Mouse (Mus musculus) left cerebral cortex, adult 2 months (tissue): ENCODE measurements at regions not wholly inside any gene's neighbourhood (a gene's known extent, or its start where the extent isn't known, plus 50 kb on each side); places are given as distances from the start of the nearest gene placed in this dataset.
"Not testable (repeated sequence)": the region's sequence is repeated elsewhere in the genome, so short reads cannot be mapped to it uniquely, and the experiment has no call there.

ENCODE experiments used
- DNase-seq, 2 experiments: peaks; one replicate each; pipeline ENCODE4 v3.0.0; 2021 to 2022; ENCODE audit warnings: low spot score in 2 of 2, mixed read lengths in 1 of 2; ENCODE audit errors: extremely low spot score in 1 of 2
- H3K27ac ChIP-seq: fragments of 200-600 bp; 2 replicates; pipeline ENCODE4 v1.8.1; 2022
- H3K4me3 ChIP-seq: fragments of 200-600 bp; 2 replicates; pipeline ENCODE4 v1.8.1; 2022
- CTCF ChIP-seq: fragments of 200-600 bp; IDR thresholded peaks from 2 replicates; pipeline ENCODE4 v1.8.1; 2022; ENCODE audit warnings: antibody characterized with exemption, mild to moderate bottlenecking, moderate library complexity
- intact Hi-C: fragments of 180-260 bp; cut with DNase I; formaldehyde crosslinking; loops from one replicate; pipeline ENCODE4 v1.15.1; 2025

DNA sequence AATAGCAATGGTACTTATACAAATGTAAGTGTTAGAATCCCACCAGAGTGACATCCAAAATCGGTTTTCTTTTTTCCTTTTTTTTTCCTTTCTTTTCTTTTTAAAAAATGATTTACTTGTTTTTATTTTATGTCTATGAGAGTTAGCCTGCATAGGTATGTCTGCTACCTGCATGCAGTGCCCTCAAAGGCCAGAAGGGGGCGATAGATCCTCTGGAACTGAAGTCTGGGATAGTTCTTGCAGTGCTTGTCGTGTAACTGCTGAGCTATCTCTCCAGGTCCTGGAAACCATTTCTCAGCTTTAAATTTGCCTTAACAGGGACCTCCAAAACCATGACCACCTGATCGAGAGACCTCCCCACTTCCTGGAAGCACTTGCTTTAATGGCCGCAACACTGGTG lies 93.8 kb downstream of the Defb7 start:
- TF ChIP-seq CTCF = no peak
- DNase-seq = no peak
- no peak overlapping the region for H3K27ac ChIP-seq
- no peak overlapping the region for H3K4me3 ChIP-seq
- intact Hi-C loops = no loop called here

DNA sequence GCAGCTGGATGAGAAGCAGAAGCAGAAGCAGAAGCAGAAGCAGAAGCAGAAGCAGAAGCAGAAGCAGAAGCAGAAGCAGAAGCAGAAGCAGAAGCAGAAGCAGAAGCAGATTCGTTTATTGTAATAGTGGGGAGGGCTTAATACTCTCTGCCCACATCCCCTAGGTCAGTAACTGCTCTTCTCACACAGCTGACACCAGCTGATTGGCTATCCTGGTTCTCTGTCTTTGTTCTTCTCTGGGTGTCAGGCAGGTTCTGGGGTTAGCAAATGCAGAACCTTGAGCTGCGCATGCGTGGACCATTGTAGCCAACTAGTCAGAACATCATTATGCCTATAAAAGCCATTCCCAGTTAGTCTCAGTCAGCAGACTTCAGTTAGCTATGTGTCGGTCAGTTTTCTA lies 106.6 kb downstream of the Defb7 start:
- H3K27ac ChIP-seq, H3K4me3 ChIP-seq, DNase-seq, intact Hi-C loops: not testable (repeated sequence)

DNA sequence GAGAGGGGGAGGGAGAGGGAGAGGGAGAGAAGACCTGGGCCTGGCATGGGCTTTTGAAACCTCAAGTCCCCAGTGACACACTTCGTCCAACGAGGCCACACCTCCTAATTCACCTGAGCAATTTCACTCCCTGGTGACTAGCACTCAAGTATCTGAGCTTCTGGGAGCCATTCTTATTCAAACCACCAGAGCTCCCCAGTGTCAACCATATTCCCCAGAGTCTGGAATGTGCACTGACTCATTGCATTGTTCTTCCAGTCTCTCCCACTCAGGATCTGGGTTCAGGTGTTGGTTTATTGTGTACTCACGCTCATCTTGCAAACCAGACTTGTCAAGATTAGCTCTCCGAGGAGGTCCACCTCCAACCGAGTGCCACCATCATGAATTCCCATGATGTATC lies 111.7 kb downstream of the Defb7 start:
- no peak for TF ChIP-seq CTCF
- no peak overlapping the region for H3K4me3 ChIP-seq
- intact Hi-C loops = no loop called here
- no peak for DNase-seq
- H3K27ac ChIP-seq = no peak overlapping the region

DNA sequence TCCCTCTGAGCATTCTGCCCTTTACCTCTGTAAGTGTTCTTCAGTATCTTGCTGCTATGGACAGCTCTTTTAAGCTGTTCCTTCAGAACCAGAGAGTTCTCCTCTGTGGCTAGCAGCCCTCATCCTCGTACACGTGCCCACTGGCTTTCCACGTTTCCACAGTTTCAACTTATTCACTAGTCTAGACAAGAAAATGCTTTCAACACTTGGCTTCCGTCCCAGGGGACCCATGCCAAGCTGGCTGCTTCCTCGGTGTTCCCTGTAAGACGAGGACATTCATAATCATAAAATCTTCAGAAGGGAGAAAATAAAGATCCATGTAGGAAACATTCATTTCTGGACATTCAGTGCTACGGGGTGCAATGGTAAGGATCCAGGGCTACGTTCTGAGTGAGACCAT lies 101.9 kb upstream of the 4930467E23Rik start:
- intact Hi-C loops = no loop called here
- H3K27ac ChIP-seq = no peak overlapping the region
- H3K4me3 ChIP-seq = no peak overlapping the region
- no peak for TF ChIP-seq CTCF
- peak in 1 of 2 experiments; percentile 12 for DNase-seq

DNA sequence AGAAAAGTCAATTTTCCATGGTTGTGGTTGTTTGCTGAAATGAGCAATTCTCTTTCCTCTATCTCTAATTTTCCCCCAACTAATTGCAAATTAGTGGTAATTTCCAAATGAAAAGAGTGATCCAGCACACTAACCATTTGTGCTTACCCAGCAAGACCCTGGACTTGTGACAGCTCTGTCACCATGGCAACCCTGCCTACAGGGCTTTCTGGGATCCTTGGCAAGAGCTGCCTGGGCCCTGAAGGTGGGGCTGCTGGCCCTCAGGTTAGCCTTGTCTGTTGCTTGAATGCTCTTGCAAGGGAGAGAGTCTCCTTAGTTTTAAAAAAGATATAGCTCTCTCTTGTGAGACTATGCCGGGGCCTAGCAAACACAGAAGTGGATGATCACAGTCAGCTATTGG lies 80.8 kb upstream of the 4930467E23Rik start:
- H3K4me3 ChIP-seq, DNase-seq, intact Hi-C loops, H3K27ac ChIP-seq: not testable (repeated sequence)
